Mouse (Mus musculus) forebrain, embryonic 14.5 days (tissue): ENCODE measurements around the gene Rpl10-ps3. TPM values are rescaled to one million over a fixed set of nuclear protein-coding genes. Genes with fewer than 3 reads are reported as not detected.

Source experiments
- polyA plus RNA-seq: library from polyadenylated mRNA; unstranded; fragments of >200 nt; fragmentation: Nextera tagmentation; extraction: Ambion mirVana; gene quantifications from 2 replicates; pipeline ENCODE4 v1.2.1, GENCODE M21; 2014

Rpl10-ps3 gene
- polyA plus RNA-seq, 1 experiment from 2014 or later: 189 TPM

Other genes with a start within 250 kb of the Rpl10-ps3 start
- gene Plet1, start 149.6 kb upstream of the Rpl10-ps3 start, polyA plus RNA-seq: 0.27 and 0.30 TPM in 2 replicates
- 87.3 and 94.5 TPM in 2 replicates for gene Pts, start 183.8 kb upstream of the Rpl10-ps3 start, polyA plus RNA-seq
- gene Il18, start 209.9 kb upstream of the Rpl10-ps3 start, polyA plus RNA-seq: 17.8 and 18.4 TPM in 2 replicates
- gene Bco2, start 210.2 kb upstream of the Rpl10-ps3 start, polyA plus RNA-seq: 0.60 and 0.63 TPM in 2 replicates
- gene Tex12, start 216.4 kb upstream of the Rpl10-ps3 start, polyA plus RNA-seq: 0.25 TPM in 1 of 2 replicates, not detected in the other